Mouse (Mus musculus) erythroblast, embryonic 14.5 days (primary cell): Measurements from ENCODE around the gene Rnf113a2.

Experiments
- GATA1 ChIP-seq: IDR thresholded peaks from 2 replicates; pipeline ENCODE4 v1.6.1; 2012; ENCODE audit warnings: low read length, inconsistent platforms, mixed read lengths
- TAL1 ChIP-seq: IDR thresholded peaks from 3 replicates; pipeline ENCODE4 v1.6.1; 2012; ENCODE audit warnings: low read length, inconsistent platforms, mixed read lengths

- TF ChIP-seq TAL1, result no peak
- no peak for TF ChIP-seq GATA1
Observed at GRCm38 (mm10) chr12:84416834-84417604, at the start of gene Rnf113a2.
